Mouse (Mus musculus): Measurements from ENCODE around the gene Cers3. TPM values are rescaled to one million over a fixed set of nuclear protein-coding genes. Genes with fewer than 3 reads are reported as not detected.

The Cers3 gene
- polyA plus RNA-seq, 1 experiment from 2014 or later = 0.65 TPM

DNA sequence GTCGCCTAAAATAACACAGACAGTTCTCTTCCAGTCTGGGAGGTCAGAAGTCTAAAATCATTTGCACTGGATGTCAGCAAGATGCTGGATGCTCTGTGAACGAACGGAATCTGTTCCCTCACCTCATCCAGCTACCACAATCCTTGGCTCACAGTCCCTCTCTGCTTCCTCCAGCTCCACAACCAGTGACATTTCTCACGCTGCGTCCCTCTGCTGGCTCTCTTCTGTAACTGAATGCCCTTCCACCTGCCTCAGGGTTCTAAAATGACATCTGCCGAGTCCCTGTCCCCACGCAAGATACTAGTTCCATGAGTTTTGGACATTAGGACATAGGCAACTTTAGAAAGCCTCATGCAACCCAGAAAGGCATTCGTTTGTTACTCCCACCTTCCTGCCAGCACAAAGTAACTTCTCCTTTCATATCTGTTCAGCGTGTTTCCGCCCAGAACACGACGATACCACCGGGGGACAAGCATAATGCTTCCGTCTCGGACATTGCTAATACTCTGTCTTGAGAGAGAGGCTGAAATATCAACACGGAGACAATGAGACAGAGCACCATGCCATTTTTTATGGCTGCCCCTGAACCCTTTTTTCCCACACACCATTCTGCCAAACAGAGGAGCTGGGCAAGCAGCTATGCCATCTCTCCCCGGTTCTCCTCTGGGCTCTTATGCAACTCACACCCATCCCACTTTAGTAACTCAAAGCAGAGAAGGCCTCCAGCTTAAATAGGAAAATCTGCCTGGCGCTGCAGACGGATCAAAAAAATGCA is 123.8 kb downstream of the Cers3 start:
- Histone ChIP-seq H3K9me3 (replicated peaks) (no peaks in the 10 kb centered on the region), H3K4me1 (replicated peaks) (peaks cover 31% of the 10 kb centered on the region), H3K4me2 (no peak overlapping the region), H3K36me3 (no peaks in the 10 kb centered on the region), H3K27ac (ENCODE audit: poor library complexity, severe bottlenecking) (no peak overlapping the region), H3K27me3 (replicated peaks) (0 out of 2 replicates have a peak, but pooled peaks cover 4% of the 10 kb centered on the region), H3K9ac (no peak overlapping the region), H3K4me3 (no peak overlapping the region)
- no peak for ATAC-seq (ENCODE audit: insufficient number of reproducible peaks, low FRiP score)
- WGBS = 73% methylated on average over 19 of the region's 19 CpGs

DNA sequence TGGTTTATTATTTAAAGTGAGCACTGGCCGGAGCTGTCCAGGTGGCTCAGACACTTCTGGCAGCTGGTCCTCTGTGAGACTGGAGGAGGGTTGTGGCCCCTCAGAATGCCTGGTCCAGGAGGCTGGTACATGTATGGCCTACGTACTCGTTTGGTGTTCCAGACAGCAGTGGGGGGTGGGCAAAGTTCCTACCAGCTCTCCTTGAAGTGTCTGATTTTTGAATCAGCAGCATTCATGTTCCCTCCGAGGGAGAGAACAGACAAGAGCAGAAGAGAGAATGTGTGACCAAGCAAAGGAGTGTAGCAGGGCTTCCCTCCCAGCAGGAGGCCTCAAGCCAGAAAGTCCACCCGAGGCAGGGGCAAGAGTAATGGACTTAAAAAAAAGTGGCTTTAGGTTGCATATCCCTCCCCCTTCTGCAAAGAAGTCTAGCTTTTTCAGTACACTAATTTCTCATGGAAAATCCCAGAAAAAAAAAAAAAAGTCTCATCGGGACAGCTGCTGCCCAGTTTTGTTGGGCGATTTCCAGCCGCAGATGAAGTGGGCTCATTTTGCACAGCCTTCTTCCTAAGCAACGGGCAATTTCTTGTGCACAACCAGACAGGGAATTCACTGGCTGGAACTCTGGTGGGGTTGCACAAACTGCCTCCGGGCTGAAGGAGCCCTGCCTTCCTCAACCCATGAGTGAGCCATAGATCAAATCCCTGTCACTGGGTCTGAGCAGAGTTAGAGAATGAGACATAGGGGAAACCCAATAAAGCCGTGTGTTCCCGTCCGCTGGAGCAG is 124.6 kb downstream of the Cers3 start:
- 71% methylated on average over 13 of the region's 13 CpGs for WGBS
- H3K9me3 ChIP-seq (replicated peaks) = no peaks in the 10 kb centered on the region
- H3K4me3 ChIP-seq = no peak overlapping the region
- H3K4me2 ChIP-seq = no peak overlapping the region
- H3K36me3 ChIP-seq = no peaks in the 10 kb centered on the region
- no peak overlapping the region for H3K27ac ChIP-seq (ENCODE audit: poor library complexity, severe bottlenecking)
- H3K27me3 ChIP-seq (replicated peaks) = 0 out of 2 replicates have a peak, but pooled peaks cover 4% of the 10 kb centered on the region
- H3K4me1 ChIP-seq (replicated peaks) = peaks cover 33% of the 10 kb centered on the region
- no peak overlapping the region for H3K9ac ChIP-seq
- ATAC-seq (ENCODE audit: insufficient number of reproducible peaks, low FRiP score) = no peak

GRCm38 (mm10) chr7:66871520-66871919 is 128.2 kb downstream of the Cers3 start:
- Histone ChIP-seq H3K27me3 (replicated peaks) (no peaks in the 10 kb centered on the region), H3K4me3 (no peak overlapping the region), H3K36me3 (no peaks in the 10 kb centered on the region), H3K27ac (ENCODE audit: poor library complexity, severe bottlenecking) (no peak overlapping the region), H3K9me3 (replicated peaks) (0 out of 2 replicates have a peak, but pooled peaks cover 2% of the 10 kb centered on the region), H3K9ac (no peak overlapping the region), H3K4me2 (no peak overlapping the region), H3K4me1 (replicated peaks) (peaks cover 39% of the 10 kb centered on the region)
- WGBS = 59% methylated on average over 7 of the region's 7 CpGs
- no peak for ATAC-seq (ENCODE audit: insufficient number of reproducible peaks, low FRiP score)

- no peak for ATAC-seq (ENCODE audit: insufficient number of reproducible peaks, low FRiP score)
- Histone ChIP-seq H3K4me1 (replicated peaks) (peaks cover 39% of the 10 kb centered on the region), H3K27ac (ENCODE audit: poor library complexity, severe bottlenecking) (no peak overlapping the region), H3K4me2 (no peak overlapping the region), H3K9me3 (replicated peaks) (0 out of 2 replicates have a peak, but pooled peaks cover 2% of the 10 kb centered on the region), H3K27me3 (replicated peaks) (no peaks in the 10 kb centered on the region), H3K4me3 (no peak overlapping the region), H3K36me3 (no peaks in the 10 kb centered on the region), H3K9ac (no peak overlapping the region)
- 82% methylated on average over 14 of the region's 14 CpGs for WGBS
Observed at GRCm38 (mm10) chr7:66871940-66872511, 128.7 kb downstream of the Cers3 start.

DNA sequence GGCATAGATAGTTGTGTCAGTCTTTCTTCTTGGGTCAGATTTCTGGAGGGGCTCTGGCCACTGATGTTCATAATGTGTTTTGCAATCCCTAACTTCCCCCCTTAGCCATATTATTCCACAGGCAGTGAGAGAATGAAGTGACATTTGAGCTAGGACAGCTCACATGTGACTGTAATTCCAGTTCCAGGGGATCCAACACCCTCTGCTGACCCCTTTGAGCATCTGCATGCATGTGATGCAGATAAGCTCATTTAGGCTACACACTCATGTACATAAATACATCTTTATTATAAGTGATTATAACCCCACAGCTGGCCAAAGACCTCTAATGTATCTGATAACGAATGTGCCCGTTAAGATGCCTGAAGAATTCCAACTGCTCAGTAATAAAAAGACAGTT is 129.9 kb downstream of the Cers3 start:
- ATAC-seq (ENCODE audit: insufficient number of reproducible peaks, low FRiP score) = no peak
- H3K27me3 ChIP-seq (replicated peaks) = no peaks in the 10 kb centered on the region
- H3K4me1 ChIP-seq (replicated peaks) = peaks cover 34% of the 10 kb centered on the region
- H3K9ac ChIP-seq = no peak overlapping the region
- H3K4me3 ChIP-seq = no peak overlapping the region
- no peak overlapping the region for H3K4me2 ChIP-seq
- 86% methylated on average over 2 of the region's 2 CpGs for WGBS
- H3K9me3 ChIP-seq (replicated peaks) = 0 out of 2 replicates have a peak, but pooled peaks cover 2% of the 10 kb centered on the region
- H3K27ac ChIP-seq (ENCODE audit: poor library complexity, severe bottlenecking) = no peak overlapping the region
- no peaks in the 10 kb centered on the region for H3K36me3 ChIP-seq

Other genes with a start within 250 kb of the Cers3 start
- 14.2 and 14.6 TPM in 2 replicates for gene Asb7, start 53.9 kb upstream of the Cers3 start, polyA plus RNA-seq (2016; fragmentation: Nextera tagmentation; extraction: Ambion mirVana)
- 13.2 and 13.9 TPM in 2 replicates for gene Lins1, start 53.6 kb upstream of the Cers3 start, polyA plus RNA-seq (2016; fragmentation: Nextera tagmentation; extraction: Ambion mirVana)
- 3.7 and 6.3 TPM in 2 replicates for gene Adamts17, start 96.2 kb downstream of the Cers3 start, polyA plus RNA-seq (2016; fragmentation: Nextera tagmentation; extraction: Ambion mirVana)

All from heart, embryonic 12.5 days (tissue).